Mouse (Mus musculus) spleen, adult 2 months (tissue): Measurements from ENCODE around the gene Rgs16.

Experiments used
- CTCF ChIP-seq: fragments of 200-500 bp; IDR thresholded peaks from 2 replicates; pipeline ENCODE4 v1.5.1; 2011; ENCODE audit warnings: mild to moderate bottlenecking, inconsistent platforms; ENCODE audit not compliant: insufficient read depth, insufficient read length, insufficient replicate concordance; ENCODE audit errors: extremely low read depth
- POLR2A ChIP-seq: fragments of 200-500 bp; IDR thresholded peaks from 2 replicates; pipeline ENCODE4 v1.6.1; 2011; ENCODE audit warnings: low read depth, low read length, inconsistent platforms

GRCm38 (mm10) chr1:153747861-153748530 is 7.8 kb downstream of the Rgs16 start:
- TF ChIP-seq CTCF (no peak), POLR2A (no peak)
